Mouse (Mus musculus): ENCODE data around the gene Fam174b.

Gene Fam174b

DNA sequence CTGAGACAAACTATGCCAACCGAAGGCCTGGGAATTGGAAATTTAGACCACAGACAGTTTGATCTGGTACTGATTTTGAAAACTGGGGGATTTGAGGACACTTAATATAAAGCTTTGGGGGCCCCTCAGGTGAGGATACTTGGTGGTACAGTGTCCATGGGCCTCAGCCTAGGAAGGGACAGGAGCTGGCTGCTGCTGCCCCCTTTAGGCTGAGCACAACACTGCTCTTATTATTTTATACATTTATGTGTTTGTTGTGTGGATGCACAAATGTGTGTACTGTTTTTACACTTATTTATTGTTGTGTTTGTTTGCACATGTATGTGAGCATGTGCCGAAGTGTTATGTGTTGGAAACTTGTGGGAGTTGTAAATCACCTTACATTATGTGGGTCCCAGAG lies 9.2 kb downstream of the Fam174b start:
- DNase-seq (ENCODE audit: low read depth, low spot score) = no peak

DNA sequence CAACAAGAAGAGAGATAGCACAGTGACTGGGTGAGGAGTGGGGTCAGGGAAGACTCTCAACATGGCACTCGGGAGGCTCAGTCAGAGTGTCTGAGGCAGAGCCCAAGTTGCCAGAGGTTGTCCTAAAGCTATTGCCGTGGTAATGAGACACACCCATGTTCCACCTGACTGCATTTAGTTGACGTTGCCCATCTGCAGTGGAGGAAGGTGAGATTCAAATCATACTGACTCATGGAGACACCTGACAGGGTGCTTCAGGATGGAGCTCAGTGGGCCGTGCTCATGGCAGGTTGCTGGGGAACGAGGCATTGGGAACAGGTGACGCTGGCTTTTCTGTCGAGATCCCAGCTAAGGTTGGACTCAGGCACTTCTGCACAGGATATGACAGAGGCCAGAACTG lies 9.9 kb downstream of the Fam174b start:
- DNase-seq (ENCODE audit: low read depth, low spot score) = no peak

DNA sequence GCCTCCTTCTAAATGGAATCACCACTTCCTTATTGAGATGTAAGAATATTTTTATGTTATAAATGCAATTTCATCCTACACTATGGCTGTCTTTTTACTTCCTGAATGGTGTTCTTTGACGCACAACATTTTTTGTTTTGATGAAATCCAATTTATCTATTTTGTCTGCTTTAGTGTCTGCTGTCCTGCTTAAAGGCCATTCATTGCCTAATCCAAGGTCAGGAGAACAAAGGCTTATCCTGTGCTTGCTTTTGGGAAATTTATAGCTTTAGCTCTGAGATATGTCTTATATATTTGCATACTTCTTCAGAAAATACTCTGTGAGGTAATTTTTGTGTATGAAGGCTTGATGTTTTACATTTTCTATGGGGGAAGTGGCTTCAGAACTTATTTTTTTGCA lies 13.5 kb downstream of the Fam174b start:
- no peak for DNase-seq (ENCODE audit: low read depth, low spot score)

DNA sequence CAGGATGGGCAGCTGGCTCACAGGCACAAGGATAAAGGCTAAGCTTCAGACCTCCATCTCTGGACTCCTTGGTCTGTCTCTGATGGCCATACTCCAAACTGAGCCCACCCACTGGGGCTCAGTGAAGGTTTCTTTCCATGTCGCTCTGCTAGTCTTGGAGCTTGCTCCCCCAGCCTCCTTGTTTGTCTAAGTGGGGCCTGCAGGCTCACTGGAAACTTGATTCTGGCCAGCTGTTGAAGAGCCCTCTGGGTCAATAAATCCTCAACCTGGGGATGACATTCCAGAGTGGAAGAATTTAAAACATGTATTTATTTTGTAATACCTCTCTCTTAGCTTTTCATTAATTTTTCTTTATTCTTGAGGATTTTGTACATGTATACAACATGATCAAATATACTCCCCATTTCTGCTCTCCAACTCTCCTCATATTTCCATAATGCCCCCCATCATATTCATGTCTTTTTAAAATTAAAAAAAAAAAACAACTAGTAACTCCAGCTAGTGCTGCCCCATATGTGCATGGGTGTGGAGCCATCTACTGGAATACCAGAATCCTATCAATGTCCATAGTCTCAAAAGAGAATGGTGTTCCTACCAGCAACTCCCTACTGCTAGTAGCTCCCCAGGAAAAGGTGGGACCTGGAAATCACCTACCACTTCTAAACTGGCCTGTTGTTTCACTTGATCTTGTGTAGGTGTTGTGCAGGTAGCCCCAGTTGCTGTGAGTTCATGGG lies 15.4 kb downstream of the Fam174b start:
- no peak for DNase-seq (ENCODE audit: low read depth, low spot score)

DNA sequence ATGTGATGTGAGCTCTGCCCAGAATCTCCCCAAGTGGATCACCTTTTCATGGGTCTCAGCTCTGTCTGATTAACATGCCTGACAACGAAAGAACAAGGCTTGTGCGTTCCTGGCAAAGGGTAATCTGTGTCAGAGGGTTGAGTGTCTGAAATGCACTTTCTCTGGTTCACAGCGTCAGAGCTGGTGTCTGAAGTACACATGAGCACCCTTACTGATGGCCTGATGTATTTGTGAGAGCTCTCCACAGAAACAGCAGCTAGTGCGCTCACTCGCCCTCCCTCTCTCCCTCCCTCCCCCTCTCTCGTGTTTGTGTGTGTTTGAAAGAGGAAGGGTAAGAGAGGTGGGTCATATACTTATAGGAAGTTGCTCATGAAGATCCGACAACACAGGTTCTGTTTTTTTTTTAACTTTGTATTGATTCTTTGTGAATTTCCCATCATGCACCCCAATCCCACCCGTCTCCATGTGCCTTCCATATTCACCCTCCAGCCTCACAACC lies 21.6 kb downstream of the Fam174b start:
- DNase-seq (ENCODE audit: low read depth, low spot score) = no peak

DNA sequence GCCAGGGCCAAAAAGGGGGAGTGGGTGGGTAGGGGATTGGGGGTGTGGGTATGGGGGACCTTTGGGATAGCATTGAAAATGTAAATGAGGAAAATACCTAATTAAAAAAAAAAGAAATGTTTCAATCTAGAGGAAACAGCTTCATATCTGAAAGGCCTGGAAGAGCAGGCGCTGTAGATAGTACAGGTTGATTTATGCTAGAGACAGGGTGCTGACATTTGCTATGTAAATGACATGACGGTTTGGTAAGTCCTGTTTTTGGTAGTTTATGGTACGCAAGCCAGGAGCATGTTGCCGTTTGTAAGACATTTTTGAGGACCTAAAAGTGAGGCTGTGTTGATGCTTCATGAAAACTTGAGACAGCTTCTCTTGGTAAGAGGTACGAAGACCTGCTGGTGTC lies 24.6 kb downstream of the Fam174b start:
- DNase-seq (ENCODE audit: low read depth, low spot score) = no peak

DNA sequence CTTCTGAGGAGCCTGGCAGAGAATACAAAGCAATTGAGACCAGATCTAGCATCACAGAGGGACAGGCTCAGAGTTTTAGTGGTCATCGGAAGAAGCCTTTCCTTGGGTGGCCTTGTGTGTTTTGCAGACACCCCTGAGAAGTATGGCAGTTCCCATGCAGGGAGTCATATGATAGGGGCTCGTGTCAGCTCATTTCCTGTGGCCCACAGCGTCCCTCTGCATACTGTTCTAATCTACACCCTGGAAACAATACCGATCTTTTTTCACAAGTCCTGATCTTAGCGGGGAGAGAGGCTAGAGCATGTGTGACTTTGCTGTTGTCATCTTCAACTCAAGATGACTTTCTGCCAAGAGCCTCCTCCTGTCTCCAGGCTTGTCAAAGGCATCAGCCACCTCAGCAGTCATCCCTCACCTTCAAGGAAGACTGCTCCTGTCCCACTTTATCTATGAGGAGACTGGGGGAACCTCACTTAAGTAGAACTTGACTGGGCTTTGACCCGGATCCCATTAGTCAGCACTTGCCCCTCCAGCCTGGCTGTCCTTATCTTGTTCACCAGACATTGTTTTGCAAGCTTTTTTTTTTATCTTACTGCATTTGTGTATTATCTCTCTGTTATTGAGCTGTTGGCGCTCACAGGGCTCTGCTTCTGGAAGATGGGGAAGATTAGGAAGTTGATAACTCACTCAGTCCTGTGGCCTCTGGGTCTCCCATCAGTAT lies 25.2 kb downstream of the Fam174b start:
- DNase-seq (ENCODE audit: low read depth, low spot score) = no peak

DNA sequence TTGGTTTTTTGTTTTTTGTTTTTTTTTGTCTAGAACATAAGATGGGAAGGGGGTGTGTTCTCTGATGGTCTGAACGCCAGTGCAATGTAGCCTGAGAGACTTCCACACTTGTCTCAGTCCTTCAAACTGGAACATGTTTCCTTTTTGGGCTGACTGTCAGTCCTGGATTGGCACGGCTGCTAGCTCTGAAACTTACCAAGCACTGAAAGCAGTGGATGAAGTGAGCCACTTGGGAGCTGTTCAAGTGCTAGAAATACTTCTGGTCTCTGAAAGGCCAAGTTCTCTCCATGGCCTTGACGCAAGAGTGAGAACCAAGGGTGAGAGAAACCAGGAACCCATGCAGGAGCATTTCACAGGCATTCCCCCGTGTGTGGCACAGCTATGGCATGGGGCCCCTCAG lies 29.1 kb downstream of the Fam174b start:
- no peak for DNase-seq (ENCODE audit: low read depth, low spot score)

GRCm38 (mm10) chr7:73771384-73772274 lies 31.5 kb downstream of the Fam174b start:
- DNase-seq (ENCODE audit: low read depth, low spot score) = no peak

GRCm38 (mm10) chr7:73772275-73772765 lies 32.2 kb downstream of the Fam174b start:
- no peak for DNase-seq (ENCODE audit: low read depth, low spot score)

DNA sequence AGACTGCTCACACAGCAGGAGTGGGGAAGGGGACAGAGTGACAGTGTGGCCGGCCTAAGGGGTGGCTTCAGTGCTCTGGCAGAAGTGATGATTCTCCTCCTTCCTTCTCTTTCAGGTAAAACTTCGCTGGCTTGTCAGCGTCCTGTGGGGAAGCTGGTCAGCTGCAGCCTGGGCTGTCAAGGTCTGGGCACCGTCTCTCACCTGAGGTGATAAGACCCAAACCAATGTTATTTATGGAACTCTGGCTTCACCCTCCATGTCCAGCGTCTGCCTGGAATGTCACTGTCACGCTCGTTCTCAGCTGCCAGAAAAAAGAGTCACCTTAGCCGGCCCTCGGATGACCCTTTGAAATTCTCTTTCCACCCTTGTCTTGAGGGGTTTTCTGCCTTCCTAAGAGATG lies 34.7 kb downstream of the Fam174b start:
- DNase-seq (ENCODE audit: low read depth, low spot score) = no peak

- DNase-seq (ENCODE audit: low read depth, low spot score) = no peak
Measured at GRCm38 (mm10) chr7:73777777-73778176, 37.7 kb downstream of the Fam174b start.

DNA sequence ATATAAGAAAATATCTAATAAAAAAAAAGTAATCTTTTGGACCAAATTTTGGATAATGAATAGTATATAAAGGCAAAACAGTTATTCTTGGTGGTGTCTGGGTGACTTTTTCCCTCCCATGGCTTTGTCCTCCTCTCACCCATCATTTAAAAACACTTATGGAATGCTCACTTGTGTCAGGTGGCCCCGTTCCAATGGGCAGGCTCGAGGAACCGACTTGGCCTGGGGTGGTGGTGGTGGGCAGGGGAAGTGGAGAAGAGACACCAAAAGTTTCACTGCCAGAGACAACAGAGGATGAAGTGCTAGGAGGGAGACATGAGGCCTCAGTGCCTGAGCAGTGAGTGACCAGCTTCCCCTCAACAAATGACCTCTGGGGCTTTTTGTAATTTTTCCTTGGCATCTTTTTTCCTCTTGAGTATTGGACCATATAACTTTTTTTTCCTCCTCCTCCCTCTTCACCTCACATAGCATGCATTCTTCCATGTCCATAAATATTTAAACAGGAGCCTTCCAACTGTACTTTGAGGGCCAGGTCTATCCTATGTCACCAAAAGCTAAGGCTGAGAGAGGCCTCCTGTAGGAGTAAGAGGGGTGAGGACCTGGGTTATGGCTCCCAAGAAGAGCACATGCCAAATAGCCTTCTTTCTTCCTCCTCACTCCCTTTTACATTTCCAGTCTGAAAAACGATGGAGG lies 44.8 kb downstream of the Fam174b start:
- no peak for DNase-seq (ENCODE audit: low read depth, low spot score)

GRCm38 (mm10) chr7:73785815-73786214 lies 45.7 kb downstream of the Fam174b start:
- no peak for DNase-seq (ENCODE audit: low read depth, low spot score)

DNA sequence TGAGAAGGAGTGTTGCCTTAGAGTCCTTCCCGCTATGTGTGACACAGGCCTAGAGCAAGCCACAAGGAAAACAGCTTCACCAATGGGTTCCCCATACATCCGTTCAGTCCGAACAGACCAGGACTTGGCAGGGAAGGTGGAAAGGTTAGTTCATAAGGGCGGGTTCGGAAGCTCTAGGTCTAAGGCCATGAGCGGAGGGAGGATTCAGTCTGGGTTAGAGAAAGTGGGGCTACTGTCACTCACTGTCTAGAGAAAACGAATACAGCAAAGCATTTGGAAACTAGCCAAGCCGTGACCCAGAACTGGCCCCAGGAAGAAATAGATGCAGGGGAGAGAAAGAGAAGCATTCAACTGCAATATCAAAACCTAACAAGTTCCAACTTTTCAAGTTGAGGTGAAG lies 47.4 kb downstream of the Fam174b start:
- no peak for DNase-seq (ENCODE audit: low read depth, low spot score)

DNA sequence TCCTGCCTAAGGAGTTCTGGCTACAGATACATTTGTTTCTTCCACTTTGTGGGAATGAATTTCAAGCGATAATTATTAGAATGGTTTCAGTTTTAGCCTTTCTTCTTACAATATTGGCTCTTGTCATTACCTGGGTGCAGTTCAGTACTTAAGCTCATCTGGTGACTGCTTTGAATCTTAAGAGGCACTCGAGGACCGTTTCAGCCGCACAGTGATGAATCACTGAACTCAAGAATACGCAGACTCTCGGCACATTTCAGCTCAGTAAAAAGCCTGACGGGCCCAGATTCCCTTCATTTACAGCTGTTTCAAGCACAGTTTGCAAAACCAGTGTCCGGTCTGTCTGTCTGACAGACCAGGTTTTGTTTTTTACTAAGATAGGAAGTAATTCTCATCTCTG lies 51.0 kb downstream of the Fam174b start:
- no peak for DNase-seq (ENCODE audit: low read depth, low spot score)

- DNase-seq (ENCODE audit: low read depth, low spot score) = no peak
Measured at GRCm38 (mm10) chr7:73792155-73792554, 52.1 kb downstream of the Fam174b start.

- DNase-seq (ENCODE audit: low read depth, low spot score) = no peak
Measured at GRCm38 (mm10) chr7:73792641-73793040, 52.5 kb downstream of the Fam174b start.

DNA sequence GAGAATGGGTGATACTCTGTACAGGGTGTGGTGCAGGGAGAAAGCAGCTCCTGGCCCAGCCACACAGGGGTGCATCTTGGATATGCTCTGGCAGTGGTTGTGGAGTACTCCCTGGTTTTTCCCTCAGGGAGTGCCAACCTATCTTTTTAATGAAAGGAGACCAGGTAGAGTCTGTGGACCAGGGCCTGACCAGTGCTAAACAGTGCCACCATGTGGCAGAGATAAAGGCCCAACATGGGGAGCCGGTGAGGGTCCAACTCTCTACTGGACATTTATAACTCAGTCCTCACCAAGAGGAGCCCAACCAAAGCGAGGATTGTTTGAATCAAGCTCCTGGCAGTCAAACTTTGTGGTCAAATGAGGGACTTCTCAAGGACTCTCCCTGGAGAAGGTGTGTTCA lies 69.2 kb downstream of the Fam174b start:
- no peak for DNase-seq (ENCODE audit: low read depth, low spot score)

GRCm38 (mm10) chr7:73811439-73811838 lies 71.3 kb downstream of the Fam174b start:
- DNase-seq (ENCODE audit: low read depth, low spot score) = no peak

- DNase-seq (ENCODE audit: low read depth, low spot score) = no peak
Measured at GRCm38 (mm10) chr7:73812176-73812575, 72.1 kb downstream of the Fam174b start.

Measured in 3T3-L1 (cell line).